In genomic region chr12:89479096-89479495, GRCm38 (mm10) we compare ENCODE assay signal across 10 mouse cellular contexts.
DNase-seq lines count a peak whose midpoint lies in the region; ATAC-seq and TF ChIP-seq lines count a peak whose summit lies in the region.
"Had no signal": no experiment of that assay in that cellular context is flagged by ENCODE, and none has a peak within 500 bp of the region (broad histone marks: within the 10 kb centered on the region; RNA-seq: fewer than 3 reads in every experiment).

No protein-coding gene starts in this region.

- no peak overlapping the region for H3K27ac ChIP-seq in kidney, postnatal 0 days
- H3K27ac ChIP-seq in kidney, embryonic 14.5 days (ENCODE audit: low read depth, low read length) = no peak overlapping the region
- no peak overlapping the region for H3K27ac ChIP-seq in ES-E14 (ENCODE audit: insufficient read depth, low read depth, low read length, poor library complexity, severe bottlenecking)
- H3K27ac ChIP-seq: stomach, embryonic 15.5 days had no signal

- WGBS in kidney, postnatal 0 days = 19% methylated on average over 4 of the region's 4 CpGs
- 20% methylated on average over 4 of the region's 4 CpGs for WGBS in kidney, embryonic 14.5 days

- peak; percentile 73 for TF ChIP-seq CTCF in kidney, postnatal 0 days (IDR thresholded peaks at IDR 0.05; ENCODE audit: low read depth)

- no peak for ATAC-seq in kidney, postnatal 0 days (replicated peaks; ENCODE audit: low FRiP score, low read depth)
- ATAC-seq in kidney, embryonic 14.5 days (ENCODE audit: low FRiP score, low TSS enrichment) = no peak
- ATAC-seq in common myeloid progenitor, adult 5-6 weeks (replicated peaks; ENCODE audit: low read depth, poor library complexity, severe bottlenecking) = peak; percentile 77

- H3K36me3 ChIP-seq in kidney, postnatal 0 days (ENCODE audit: insufficient read depth, low read length) = no peaks in the 10 kb centered on the region
- no peaks in the 10 kb centered on the region for H3K36me3 ChIP-seq in kidney, embryonic 14.5 days (ENCODE audit: control insufficient read depth, insufficient read depth, low read length)
- no peaks in the 10 kb centered on the region for H3K36me3 ChIP-seq in ES-E14 (ENCODE audit: control insufficient read depth, insufficient read depth, low read length, poor library complexity, severe bottlenecking)
- H3K36me3 ChIP-seq: stomach, embryonic 15.5 days had no signal

- in situ Hi-C loops in ES-E14 (cut with MboI; ENCODE audit: low sequenced_read_pairs in 2 of 2, unreplicated experiment in 2 of 2) = loop anchor here in 1 of 2 experiments (25.0 kb wide), 1 partner anchor 908 kb away; no protein-coding TSS in a partner anchor

- peak; percentile 11 for DNase-seq in adrenal gland, adult 2 months
- DNase-seq in adrenal gland, adult 8-10 months = no peak
- peak; percentile 76 for DNase-seq in kidney, postnatal 0 days (ENCODE audit: low spot score)
- peak; percentile 49 for DNase-seq in ES-E14 (ENCODE audit: low read depth, low spot score)
- DNase-seq in left cerebral cortex, postnatal 25 days (ENCODE audit: low spot score in 2 of 2) = peak; percentile 65 to 78
- peak; percentile 50 for DNase-seq in telencephalon, adult 2 months (ENCODE audit: low read depth, low spot score)

- no peak overlapping the region for H3K4me2 ChIP-seq in kidney, postnatal 0 days (ENCODE audit: low read length)
- no peak overlapping the region for H3K4me2 ChIP-seq in kidney, embryonic 14.5 days (replicated peaks; ENCODE audit: low read depth, low read length)
- H3K4me2 ChIP-seq: stomach, embryonic 15.5 days had no signal

- no peaks in the 10 kb centered on the region for H3K4me1 ChIP-seq in kidney, postnatal 0 days (replicated peaks; ENCODE audit: insufficient read depth, low read length)
- no peaks in the 10 kb centered on the region for H3K4me1 ChIP-seq in kidney, embryonic 14.5 days (ENCODE audit: control insufficient read depth, insufficient read depth, low read length)
- H3K4me1 ChIP-seq in ES-E14 (ENCODE audit: control insufficient read depth in 2 of 2, insufficient read depth in 2 of 2, low read length in 2 of 2, poor library complexity in 1 of 2) = no peaks in the 10 kb centered on the region; a peak in 2 of 4 replicates
- H3K4me1 ChIP-seq: stomach, embryonic 15.5 days had no signal

- H3K9me3 ChIP-seq in kidney, postnatal 0 days (replicated peaks; ENCODE audit: low read length) = no peaks in the 10 kb centered on the region
- H3K9me3 ChIP-seq in kidney, embryonic 14.5 days (ENCODE audit: control insufficient read depth, low read length) = no peaks in the 10 kb centered on the region
- H3K9me3 ChIP-seq in ES-E14 (ENCODE audit: control insufficient read depth, insufficient read depth, low read depth, low read length) = no peaks in the 10 kb centered on the region
- H3K9me3 ChIP-seq: stomach, embryonic 15.5 days had no signal

- no peak overlapping the region for H3K4me3 ChIP-seq in kidney, postnatal 0 days (replicated peaks; ENCODE audit: low read depth, low read length)
- H3K4me3 ChIP-seq in kidney, embryonic 14.5 days (ENCODE audit: low read length) = no peak overlapping the region
- H3K4me3 ChIP-seq in ES-E14 (ENCODE audit: insufficient read depth in 1 of 2, low read depth in 1 of 2, low read length in 2 of 2, poor library complexity in 1 of 2, severe bottlenecking in 1 of 2) = no peak overlapping the region
- H3K4me3 ChIP-seq: erythroblast, embryonic 14.5 days; stomach, embryonic 15.5 days had no signal

- intact Hi-C loops in left cerebral cortex, postnatal 25 days (cut with DNase I) = no loop called here

- H3K27me3 ChIP-seq in kidney, postnatal 0 days (ENCODE audit: insufficient read depth, low read length) = no peaks in the 10 kb centered on the region
- no peaks in the 10 kb centered on the region for H3K27me3 ChIP-seq in kidney, embryonic 14.5 days (ENCODE audit: control insufficient read depth, insufficient read depth, low read length)
- H3K27me3 ChIP-seq: stomach, embryonic 15.5 days had no signal

- H3K9ac ChIP-seq in kidney, postnatal 0 days (ENCODE audit: low read depth, low read length) = no peak overlapping the region
- no peak overlapping the region for H3K9ac ChIP-seq in kidney, embryonic 14.5 days (ENCODE audit: low read depth, low read length)
- H3K9ac ChIP-seq in ES-E14 (ENCODE audit: insufficient read depth, low read depth, low read length, poor library complexity, severe bottlenecking) = no peak overlapping the region
- H3K9ac ChIP-seq: stomach, embryonic 15.5 days had no signal

TF ChIP-seq in ES-E14, 5 proteins besides CTCF, POLR2A, EP300 and RAD21:
- TF ChIP-seq ZNF384 (IDR thresholded peaks at IDR 0.05; ENCODE audit: low read depth, low read length) = 0 out of 2 replicates have a peak, but pooled peaks have one; percentile 46
- no peak for TF ChIP-seq HCFC1 (IDR thresholded peaks at IDR 0.05; ENCODE audit: borderline replicate concordance, insufficient read depth, low read length)
- no peak for TF ChIP-seq MAFK (IDR thresholded peaks at IDR 0.05; ENCODE audit: insufficient read depth, low read depth, low read length)
- TF ChIP-seq CHD2 (IDR thresholded peaks at IDR 0.05; ENCODE audit: low read depth, low read length) = no peak
- 0 out of 2 replicates have a peak, but pooled peaks have one; percentile 23 for TF ChIP-seq ZC3H11A (IDR thresholded peaks at IDR 0.05; ENCODE audit: borderline replicate concordance, low read depth, low read length)
